23 mouse cellular contexts compared by ENCODE assay signal in genomic region chr5:66031699-66032098, GRCm38 (mm10). TPM values are rescaled to one million over a fixed set of nuclear protein-coding genes. Genes with fewer than 3 reads are reported as not detected.
DNase-seq lines count a peak whose midpoint lies in the region; ATAC-seq and TF ChIP-seq lines count a peak whose summit lies in the region.
"Had no signal": no experiment of that assay in that cellular context is flagged by ENCODE, and none has a peak within 500 bp of the region (broad histone marks: within the 10 kb centered on the region; RNA-seq: fewer than 3 reads in every experiment).

No protein-coding gene starts in this region.

- H3K4me2 ChIP-seq in liver, embryonic 12.5 days = no peak overlapping the region
- H3K4me2 ChIP-seq in liver, embryonic 16.5 days (ENCODE audit: low read depth, low read length) = no peak overlapping the region
- H3K4me2 ChIP-seq: embryonic facial prominence, embryonic 12.5 days; heart, embryonic 12.5 days; hindbrain, embryonic 14.5 days had no signal

- no peaks in the 10 kb centered on the region for H3K27me3 ChIP-seq in kidney, adult 2 months (replicated peaks; ENCODE audit: control insufficient read depth, insufficient read depth, low read length)
- H3K27me3 ChIP-seq in liver, embryonic 12.5 days (replicated peaks) = 0 out of 2 replicates have a peak, but pooled peaks cover 6% of the 10 kb centered on the region
- H3K27me3 ChIP-seq in liver, embryonic 16.5 days (ENCODE audit: control insufficient read depth, insufficient read depth, low read depth, low read length) = no peaks in the 10 kb centered on the region
- H3K27me3 ChIP-seq: embryonic facial prominence, embryonic 12.5 days; heart, embryonic 12.5 days had no signal

- no peak for DNase-seq in kidney, adult 2 months
- no peak for DNase-seq in kidney, adult 9 months
- DNase-seq in right cerebral cortex, adult 18-20 months = no peak
- DNase-seq in testis, postnatal 10 days (ENCODE audit: low spot score) = no peak
- no peak for DNase-seq in left cerebral cortex, adult 11 months (ENCODE audit: low spot score)
- no peak for DNase-seq in right cerebral cortex, adult 2 months (ENCODE audit: low spot score in 2 of 2)
- DNase-seq: adrenal gland, adult 2 months; adrenal gland, postnatal 25 days; B cell, adult 2 months; cerebellum, adult 11 months; cerebellum, adult 8-10 months; cerebellum, postnatal 14 days; gastrocnemius, postnatal 10 days had no signal

- H3K4me1 ChIP-seq in kidney, adult 2 months (ENCODE audit: control insufficient read depth, insufficient read depth, low read length) = peaks cover 23% of the 10 kb centered on the region
- H3K4me1 ChIP-seq in liver, embryonic 12.5 days = peaks cover 22% of the 10 kb centered on the region
- H3K4me1 ChIP-seq in liver, embryonic 16.5 days (ENCODE audit: control insufficient read depth, low read depth, low read length) = peaks cover 2% of the 10 kb centered on the region; the same call in 1 of the 2 replicates

- H3K9me3 ChIP-seq in liver, embryonic 12.5 days (replicated peaks) = peaks cover 5% of the 10 kb centered on the region
- no peaks in the 10 kb centered on the region for H3K9me3 ChIP-seq in liver, embryonic 16.5 days (replicated peaks; ENCODE audit: control insufficient read depth, low read length)

- peaks cover 14% of the 10 kb centered on the region for H3K36me3 ChIP-seq in kidney, adult 2 months (ENCODE audit: control insufficient read depth, insufficient read depth, low read length)
- peaks cover 6% of the 10 kb centered on the region for H3K36me3 ChIP-seq in liver, embryonic 12.5 days
- H3K36me3 ChIP-seq in liver, embryonic 16.5 days (ENCODE audit: control insufficient read depth, insufficient read depth) = peaks cover 4% of the 10 kb centered on the region
- H3K36me3 ChIP-seq: G1E; heart, embryonic 12.5 days had no signal

- TF ChIP-seq POLR2A in kidney, adult 2 months (IDR thresholded peaks at IDR 0.05; ENCODE audit: low read depth, low read length) = no peak

- TF ChIP-seq CTCF in kidney, adult 2 months (conservative IDR thresholded peaks at IDR 0.05; ENCODE audit: insufficient read depth, insufficient read length, low read depth, low read length) = no peak

- no peak overlapping the region for H3K4me3 ChIP-seq in kidney, adult 2 months (ENCODE audit: insufficient read depth, low read depth, low read length)
- H3K4me3 ChIP-seq in liver, embryonic 12.5 days = no peak overlapping the region
- no peak overlapping the region for H3K4me3 ChIP-seq in liver, embryonic 16.5 days (ENCODE audit: low read depth, low read length)
- H3K4me3 ChIP-seq: embryonic facial prominence, embryonic 12.5 days; heart, embryonic 12.5 days; hindbrain, embryonic 10.5 days had no signal

- 63% methylated on average over 5 of the region's 5 CpGs for WGBS in kidney, adult 2 months
- WGBS in liver, embryonic 12.5 days (ENCODE audit: insufficient replicate concordance) = 31% methylated on average over 5 of the region's 5 CpGs
- 24% methylated on average over 5 of the region's 5 CpGs for WGBS in liver, embryonic 16.5 days (ENCODE audit: insufficient replicate concordance)

- peak; percentile 80 for ATAC-seq in liver, embryonic 12.5 days
- 0 out of 2 replicates have a peak, but pooled peaks have one; percentile 37 for ATAC-seq in liver, embryonic 16.5 days (ENCODE audit: low read depth)
- ATAC-seq: CD4-positive, CD25-positive, alpha-beta regulatory T cell, adult 4 months; forebrain, embryonic 16.5 days had no signal

- H3K9ac ChIP-seq in liver, embryonic 12.5 days = no peak overlapping the region
- no peak overlapping the region for H3K9ac ChIP-seq in liver, embryonic 16.5 days (ENCODE audit: low read depth, low read length)
- H3K9ac ChIP-seq: embryonic facial prominence, embryonic 12.5 days; heart, embryonic 12.5 days; hindbrain, embryonic 14.5 days had no signal

- peak overlapping the region; percentile 18 for H3K27ac ChIP-seq in kidney, adult 2 months (ENCODE audit: insufficient read depth, low read depth, low read length)
- H3K27ac ChIP-seq in liver, embryonic 12.5 days = no peak overlapping the region
- no peak overlapping the region for H3K27ac ChIP-seq in liver, embryonic 16.5 days (ENCODE audit: low read length)
- H3K27ac ChIP-seq: embryonic facial prominence, embryonic 12.5 days; hindbrain, embryonic 10.5 days; hindbrain, embryonic 14.5 days had no signal

RNA-seq across cellular contexts. Expression of gene 9130230L23Rik, which starts 27.6 kb away (rescaled TPM):
- 0.22 and 0.26 TPM in 2 replicates for polyA plus RNA-seq in kidney, adult 2 months (2012; rRNA removed)
- 0.18 TPM in 1 of 2 replicates, not detected in the other for polyA plus RNA-seq in liver, embryonic 12.5 days (2016; fragmentation: Nextera tagmentation; extraction: Ambion mirVana)
- polyA plus RNA-seq in liver, embryonic 16.5 days (2015; fragmentation: Nextera tagmentation; extraction: Ambion mirVana) = 0.24 TPM in 1 of 2 replicates, not detected in the other
- polyA plus RNA-seq: CD4-positive, CD25-positive, alpha-beta regulatory T cell, adult 4 months; embryonic facial prominence, embryonic 12.5 days; forebrain, embryonic 16.5 days; frontal cortex, adult 2 months; G1E; hindbrain, embryonic 14.5 days had no signal
